Mouse (Mus musculus) left cerebral cortex, postnatal 25 days (tissue): ENCODE measurements at regions not wholly inside any gene's neighbourhood (a gene's known extent, or its start where the extent isn't known, plus 50 kb on each side); places are given as distances from the start of the nearest gene placed in this dataset.

Experiments
- DNase-seq, 2 experiments: peaks; one replicate each; pipeline ENCODE4 v3.0.0; 2022; ENCODE audit warnings: low spot score in 2 of 2, mixed read lengths in 1 of 2
- intact Hi-C: fragments of 180-260 bp; cut with DNase I; formaldehyde crosslinking; loops from one replicate; pipeline ENCODE4 v1.15.1; 2025

- intact Hi-C loops = no loop called here
- DNase-seq = peak; percentile 2
These were observed 528.7 kb upstream of the Adgrl2 start for GRCm38 (mm10) chr3:149518928-149519574.

GRCm38 (mm10) chr3:149517537-149517936 is 527.2 kb upstream of the Adgrl2 start:
- intact Hi-C loops = no loop called here

GRCm38 (mm10) chr3:149509178-149509577 is 518.8 kb upstream of the Adgrl2 start:
- no peak for DNase-seq
- intact Hi-C loops = no loop called here

More at GRCm38 (mm10) chr3:149517537-149517936, 527.2 kb upstream of the Adgrl2 start:
- no peak for DNase-seq

GRCm38 (mm10) chr3:149508671-149509070 is 518.3 kb upstream of the Adgrl2 start:
- DNase-seq = no peak
- intact Hi-C loops = no loop called here

- intact Hi-C loops = no loop called here
- no peak for DNase-seq
These were observed 515.3 kb upstream of the Adgrl2 start for GRCm38 (mm10) chr3:149505692-149506091.

GRCm38 (mm10) chr3:149503992-149504391 is 513.6 kb upstream of the Adgrl2 start:
- no peak for DNase-seq
- intact Hi-C loops = no loop called here

GRCm38 (mm10) chr3:149500130-149500529 is 509.8 kb upstream of the Adgrl2 start:
- intact Hi-C loops = no loop called here

GRCm38 (mm10) chr3:149498765-149499164 is 508.4 kb upstream of the Adgrl2 start:
- DNase-seq = no peak
- intact Hi-C loops = no loop called here

More at GRCm38 (mm10) chr3:149500130-149500529, 509.8 kb upstream of the Adgrl2 start:
- DNase-seq = no peak

GRCm38 (mm10) chr3:149496829-149497471 is 506.6 kb upstream of the Adgrl2 start:
- no peak for DNase-seq
- intact Hi-C loops = no loop called here

GRCm38 (mm10) chr3:149496122-149496521 is 505.8 kb upstream of the Adgrl2 start:
- no peak for DNase-seq
- intact Hi-C loops = no loop called here

- intact Hi-C loops = no loop called here
- DNase-seq = no peak
These were observed 497.8 kb upstream of the Adgrl2 start for GRCm38 (mm10) chr3:149488147-149488546.

- intact Hi-C loops = no loop called here
- DNase-seq = no peak
These were observed 495.1 kb upstream of the Adgrl2 start for GRCm38 (mm10) chr3:149485406-149485805.

- intact Hi-C loops = no loop called here
- DNase-seq = no peak
These were observed 494.0 kb upstream of the Adgrl2 start for GRCm38 (mm10) chr3:149484319-149484718.

- intact Hi-C loops = no loop called here
- DNase-seq = no peak
These were observed 485.8 kb upstream of the Adgrl2 start for GRCm38 (mm10) chr3:149476151-149476550.

GRCm38 (mm10) chr3:149466973-149467372 is 476.6 kb upstream of the Adgrl2 start:
- intact Hi-C loops = no loop called here
- no peak for DNase-seq

- intact Hi-C loops = no loop called here
These were observed 474.2 kb upstream of the Adgrl2 start for GRCm38 (mm10) chr3:149464603-149465002.

GRCm38 (mm10) chr3:149462121-149462541 is 471.8 kb upstream of the Adgrl2 start:
- intact Hi-C loops = no loop called here
- no peak for DNase-seq

More at GRCm38 (mm10) chr3:149464603-149465002, 474.2 kb upstream of the Adgrl2 start:
- DNase-seq = no peak

GRCm38 (mm10) chr3:149461613-149462012 is 471.3 kb upstream of the Adgrl2 start:
- intact Hi-C loops = no loop called here
- DNase-seq = peak; percentile 25 to 72

GRCm38 (mm10) chr3:149449376-149449775 is 459.0 kb upstream of the Adgrl2 start:
- intact Hi-C loops = loop anchor here (10.0 kb wide), 1 partner anchor 605 kb away; no protein-coding TSS in a partner anchor
- DNase-seq = no peak

GRCm38 (mm10) chr3:149445991-149446564 is 455.7 kb upstream of the Adgrl2 start:
- no peak for DNase-seq
- intact Hi-C loops = loop anchor here (2.0 to 10.0 kb wide), 2 partner anchors 457 to 601 kb away; no protein-coding TSS in a partner anchor
